Mouse (Mus musculus): Measurements from ENCODE around the gene Tnfrsf12a. TPM values are rescaled to one million over a fixed set of nuclear protein-coding genes. Genes with fewer than 3 reads are reported as not detected.

The Tnfrsf12a gene
- polyA plus RNA-seq, 1 experiment from 2014 or later: 118 TPM

- Histone ChIP-seq H3K27ac (replicated peaks) (no peak overlapping the region), H3K9me3 (no peaks in the 10 kb centered on the region), H3K36me3 (no peaks in the 10 kb centered on the region), H3K4me1 (peaks cover 4% of the 10 kb centered on the region; the same call in 1 of the 2 replicates), H3K9ac (no peak overlapping the region), H3K4me3 (no peak overlapping the region), H3K27me3 (replicated peaks) (peaks cover 47% of the 10 kb centered on the region), H3K4me2 (no peak overlapping the region)
- no peak for ATAC-seq (ENCODE audit: extremely low read depth, insufficient number of reproducible peaks, low FRiP score, low TSS enrichment)
- 65% methylated on average over 8 of the region's 8 CpGs for WGBS
These were observed 46.0 kb downstream of the Tnfrsf12a start for GRCm38 (mm10) chr17:23631241-23631640.

- peaks cover 4% of the 10 kb centered on the region; the same call in 1 of the 2 replicates for H3K4me1 ChIP-seq
- no peaks in the 10 kb centered on the region for H3K36me3 ChIP-seq
- H3K4me3 ChIP-seq: peak overlapping the region; percentile 32
- H3K9me3 ChIP-seq: no peaks in the 10 kb centered on the region
- H3K4me2 ChIP-seq: peak overlapping the region; percentile 65
- 16% methylated on average over 22 of the region's 22 CpGs for WGBS
- H3K9ac ChIP-seq: peak overlapping the region; percentile 67
- peaks cover 40% of the 10 kb centered on the region for H3K27me3 ChIP-seq (replicated peaks)
- no peak overlapping the region for H3K27ac ChIP-seq (replicated peaks)
- ATAC-seq (ENCODE audit: extremely low read depth, insufficient number of reproducible peaks, low FRiP score, low TSS enrichment): peak; percentile 33; the same call in 1 of the 2 replicates
These were observed 46.9 kb downstream of the Tnfrsf12a start for GRCm38 (mm10) chr17:23630195-23631020.

- H3K27ac ChIP-seq (replicated peaks): no peak overlapping the region
- no peak overlapping the region for H3K4me2 ChIP-seq
- no peak for ATAC-seq (ENCODE audit: extremely low read depth, insufficient number of reproducible peaks, low FRiP score, low TSS enrichment)
- no peaks in the 10 kb centered on the region for H3K36me3 ChIP-seq
- no peaks in the 10 kb centered on the region for H3K9me3 ChIP-seq
- H3K9ac ChIP-seq: no peak overlapping the region
- no peak overlapping the region for H3K4me3 ChIP-seq
- peaks cover 4% of the 10 kb centered on the region; the same call in 1 of the 2 replicates for H3K4me1 ChIP-seq
- 29% methylated on average over 7 of the region's 7 CpGs for WGBS
- H3K27me3 ChIP-seq (replicated peaks): peaks cover 32% of the 10 kb centered on the region
These were observed 49.5 kb downstream of the Tnfrsf12a start for GRCm38 (mm10) chr17:23627813-23628212.

Other genes with a start within 250 kb of the Tnfrsf12a start
- gene Vmn2r117, start 197.8 kb downstream of the Tnfrsf12a start, polyA plus RNA-seq (2015; fragmentation: Nextera tagmentation; extraction: Ambion mirVana): not detected in 2 replicates
- 12.7 and 13.3 TPM in 2 replicates for gene Zfp213, start 113.2 kb downstream of the Tnfrsf12a start, polyA plus RNA-seq (2015; fragmentation: Nextera tagmentation; extraction: Ambion mirVana)
- 9.2 and 9.3 TPM in 2 replicates for gene Zfp13, start 78.0 kb downstream of the Tnfrsf12a start, polyA plus RNA-seq (2015; fragmentation: Nextera tagmentation; extraction: Ambion mirVana)
- not detected in 2 replicates for gene Zscan10, start 76.6 kb downstream of the Tnfrsf12a start, polyA plus RNA-seq (2015; fragmentation: Nextera tagmentation; extraction: Ambion mirVana)
- 0.32 and 0.62 TPM in 2 replicates for gene Mmp25, start 32.2 kb downstream of the Tnfrsf12a start, polyA plus RNA-seq (2015; fragmentation: Nextera tagmentation; extraction: Ambion mirVana)
- gene Bicdl2, start 17.0 kb downstream of the Tnfrsf12a start, polyA plus RNA-seq (2015; fragmentation: Nextera tagmentation; extraction: Ambion mirVana): 0.17 and 0.41 TPM in 2 replicates
- gene Hcfc1r1, start 3.9 kb downstream of the Tnfrsf12a start, polyA plus RNA-seq (2015; fragmentation: Nextera tagmentation; extraction: Ambion mirVana): 297 and 312 TPM in 2 replicates
- 32.4 and 37.3 TPM in 2 replicates for gene Thoc6, start 3.6 kb downstream of the Tnfrsf12a start, polyA plus RNA-seq (2015; fragmentation: Nextera tagmentation; extraction: Ambion mirVana)
- 9.4 and 10.7 TPM in 2 replicates for gene Cldn6, start 1.8 kb upstream of the Tnfrsf12a start, polyA plus RNA-seq (2015; fragmentation: Nextera tagmentation; extraction: Ambion mirVana)
- 0.29 and 0.32 TPM in 2 replicates for gene Cldn9, start 6.6 kb upstream of the Tnfrsf12a start, polyA plus RNA-seq (2015; fragmentation: Nextera tagmentation; extraction: Ambion mirVana)
- gene 1520401A03Rik, start 45.3 kb upstream of the Tnfrsf12a start, polyA plus RNA-seq (2015; fragmentation: Nextera tagmentation; extraction: Ambion mirVana): 0.11 TPM in 1 of 2 replicates, not detected in the other
- gene Pkmyt1, start 48.9 kb upstream of the Tnfrsf12a start, polyA plus RNA-seq (2015; fragmentation: Nextera tagmentation; extraction: Ambion mirVana): 30.9 and 31.0 TPM in 2 replicates
- gene Paqr4, start 63.4 kb upstream of the Tnfrsf12a start, polyA plus RNA-seq (2015; fragmentation: Nextera tagmentation; extraction: Ambion mirVana): 12.3 and 12.6 TPM in 2 replicates
- 0.09 and 0.32 TPM in 2 replicates for gene Kremen2, start 68.4 kb upstream of the Tnfrsf12a start, polyA plus RNA-seq (2015; fragmentation: Nextera tagmentation; extraction: Ambion mirVana)
- 52.1 and 54.1 TPM in 2 replicates for gene Flywch1, start 94.1 kb upstream of the Tnfrsf12a start, polyA plus RNA-seq (2015; fragmentation: Nextera tagmentation; extraction: Ambion mirVana)
- gene Flywch2, start 108.6 kb upstream of the Tnfrsf12a start, polyA plus RNA-seq (2015; fragmentation: Nextera tagmentation; extraction: Ambion mirVana): 5.8 and 7.4 TPM in 2 replicates
- gene Srrm2, start 113.1 kb upstream of the Tnfrsf12a start, polyA plus RNA-seq (2015; fragmentation: Nextera tagmentation; extraction: Ambion mirVana): 319 and 327 TPM in 2 replicates
- gene Elob, start 151.7 kb upstream of the Tnfrsf12a start, polyA plus RNA-seq (2015; fragmentation: Nextera tagmentation; extraction: Ambion mirVana): 875 and 1,018 TPM in 2 replicates
- gene Prss33, start 158.6 kb upstream of the Tnfrsf12a start, polyA plus RNA-seq (2015; fragmentation: Nextera tagmentation; extraction: Ambion mirVana): not detected in 2 replicates
- gene Prss32, start 166.4 kb upstream of the Tnfrsf12a start, polyA plus RNA-seq (2015; fragmentation: Nextera tagmentation; extraction: Ambion mirVana): 0.15 TPM in 1 of 2 replicates, not detected in the other
- 0.20 and 0.29 TPM in 2 replicates for gene Prss41, start 166.7 kb upstream of the Tnfrsf12a start, polyA plus RNA-seq (2015; fragmentation: Nextera tagmentation; extraction: Ambion mirVana)
- not detected in 2 replicates for gene Prss21, start 190.6 kb upstream of the Tnfrsf12a start, polyA plus RNA-seq (2015; fragmentation: Nextera tagmentation; extraction: Ambion mirVana)
- gene Dcpp1, start 203.4 kb upstream of the Tnfrsf12a start, polyA plus RNA-seq (2015; fragmentation: Nextera tagmentation; extraction: Ambion mirVana): 0.32 TPM in 1 of 2 replicates, not detected in the other
- not detected in 2 replicates for gene Dcpp2, start 203.4 kb upstream of the Tnfrsf12a start, polyA plus RNA-seq (2015; fragmentation: Nextera tagmentation; extraction: Ambion mirVana)
- gene Dcpp3, start 240.0 kb upstream of the Tnfrsf12a start, polyA plus RNA-seq (2015; fragmentation: Nextera tagmentation; extraction: Ambion mirVana): not detected in 2 replicates